Mouse (Mus musculus) mature B cell (primary cell): ENCODE measurements around the gene Sash1.

Experiments used
- in situ Hi-C: fragments of 300-500 bp; cut with MboI; formaldehyde crosslinking; loops from 2 replicates; pipeline ENCODE4 v1.14.3; 2019

Sash1 gene

DNA sequence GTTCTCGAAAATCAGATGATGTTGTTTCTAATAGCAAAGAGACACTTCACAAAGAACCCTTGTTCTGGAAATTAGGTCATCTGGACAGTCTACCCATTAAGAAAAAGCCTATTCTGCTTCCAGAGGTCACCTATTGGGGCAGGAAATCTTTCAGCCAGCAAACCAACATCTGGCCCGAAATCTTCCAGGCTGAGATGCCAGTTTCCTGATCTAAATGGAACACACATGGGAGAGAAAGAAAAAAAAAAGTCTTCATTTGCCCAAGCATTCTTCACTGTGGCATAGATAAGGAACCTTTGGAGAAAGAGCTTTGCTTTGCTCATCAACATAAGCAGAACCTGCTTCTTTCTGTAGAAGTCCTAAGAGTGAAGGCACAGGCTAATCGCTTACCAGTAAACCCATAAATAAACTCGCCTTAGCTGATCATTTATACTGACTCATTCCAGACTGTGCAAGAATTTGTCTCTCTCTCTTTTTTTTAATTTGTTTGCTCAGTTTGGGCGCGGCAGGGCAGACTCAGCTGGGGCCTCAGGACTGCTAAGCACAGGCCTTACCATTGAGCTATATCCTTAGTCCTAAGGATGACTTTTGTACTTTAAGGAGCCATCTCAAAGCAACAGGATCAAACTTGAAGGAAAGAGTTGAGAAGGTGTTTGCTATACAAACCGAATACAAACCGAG is 13.1 kb upstream of the Sash1 start:
- in situ Hi-C loops, result no loop called here

DNA sequence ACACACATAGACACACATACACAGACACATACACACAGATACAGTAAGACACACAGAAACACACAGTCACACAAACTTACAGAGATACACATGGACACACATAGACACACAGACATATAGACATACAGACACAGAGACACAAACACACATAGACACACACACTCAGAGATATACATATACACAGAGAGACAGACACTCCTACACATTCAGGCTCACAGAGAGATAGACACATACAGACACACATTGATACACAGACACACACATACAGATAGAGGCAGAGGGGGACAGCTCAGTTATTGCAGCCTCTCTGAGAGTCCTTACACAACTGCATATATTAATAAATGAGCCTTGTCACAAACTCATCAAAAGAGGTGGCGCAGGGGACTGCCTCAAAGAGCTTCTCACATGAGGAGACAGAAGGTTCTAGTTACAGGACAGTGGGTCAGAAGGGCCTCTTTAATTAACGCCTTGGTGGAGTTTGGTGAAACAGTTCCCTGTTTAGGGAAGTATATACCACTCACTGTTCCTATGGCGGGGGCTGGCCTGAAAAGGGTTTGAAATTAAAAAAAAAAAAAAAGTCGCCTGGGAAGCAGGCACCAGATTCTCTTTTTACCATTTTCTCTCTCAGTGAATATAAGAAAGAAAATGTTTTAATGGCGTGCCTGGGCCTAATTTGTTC is 12.4 kb upstream of the Sash1 start:
- in situ Hi-C loops, result no loop called here

DNA sequence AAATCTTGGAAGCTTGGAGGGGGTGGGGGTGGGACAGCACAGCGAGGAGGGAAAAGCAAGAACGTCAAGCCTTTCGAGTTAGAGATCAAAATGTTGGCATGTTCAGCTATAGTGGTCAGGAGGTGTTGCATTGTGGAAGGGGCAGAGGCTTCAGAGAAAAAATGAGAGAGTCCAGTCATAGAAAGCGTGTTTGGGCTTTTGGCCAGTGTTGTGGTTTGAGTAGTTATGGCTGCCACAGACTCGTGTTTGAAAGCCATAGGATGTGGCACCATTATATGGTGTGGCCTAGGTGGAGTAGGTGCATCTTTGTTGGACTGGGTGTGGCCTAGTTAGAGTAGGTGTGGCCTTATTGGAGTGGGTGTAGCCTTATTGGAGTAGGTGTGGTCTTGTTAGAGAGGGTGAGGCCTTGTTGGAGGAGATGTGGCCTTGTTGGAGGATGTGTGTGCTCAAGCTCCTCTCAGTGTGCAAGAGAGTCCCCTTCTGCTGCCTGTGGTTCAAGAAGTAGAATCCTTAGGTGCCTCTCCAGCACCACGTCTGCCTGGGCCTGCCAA is 9.2 kb upstream of the Sash1 start:
- in situ Hi-C loops, result no loop called here

DNA sequence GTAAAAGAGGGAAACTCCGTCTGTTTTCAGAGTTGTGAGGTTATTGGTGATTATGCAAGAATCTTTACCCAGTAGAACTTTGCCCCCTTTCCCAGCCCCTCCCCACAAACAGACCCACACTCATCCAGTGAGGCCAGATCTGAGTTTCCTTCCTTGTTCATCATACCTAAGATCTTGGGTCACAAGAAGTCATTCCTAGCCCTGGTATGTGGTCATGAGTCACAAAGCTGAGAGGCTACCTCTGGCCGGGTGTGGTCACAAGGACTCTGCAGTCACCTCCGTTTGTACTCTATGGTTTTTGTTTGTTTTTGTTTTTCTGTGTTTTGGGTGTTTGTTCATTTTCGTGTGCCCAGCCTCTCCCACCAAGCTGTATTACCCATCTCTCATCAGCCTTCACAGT is 4.6 kb upstream of the Sash1 start:
- in situ Hi-C loops, result no loop called here

DNA sequence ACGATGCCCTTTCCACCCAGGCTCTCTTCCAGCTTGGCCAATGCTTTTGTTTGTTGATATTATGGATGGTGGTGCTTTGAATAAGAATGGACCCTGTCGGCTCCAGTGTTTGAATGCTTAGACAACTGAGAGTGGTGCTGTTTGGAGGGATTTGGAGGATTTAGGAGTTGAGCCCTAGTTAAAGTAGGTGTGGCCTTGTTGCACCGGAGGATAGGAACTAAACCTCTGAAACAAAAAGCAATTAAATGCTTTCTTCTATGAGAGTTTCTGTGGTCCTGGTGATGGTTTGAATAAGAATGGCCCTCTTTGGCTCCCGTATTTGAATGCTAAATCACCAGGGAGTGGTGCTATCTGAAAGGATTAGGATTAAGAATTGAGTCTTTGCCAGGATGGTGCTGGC is 3.5 kb upstream of the Sash1 start:
- in situ Hi-C loops, result no loop called here

DNA sequence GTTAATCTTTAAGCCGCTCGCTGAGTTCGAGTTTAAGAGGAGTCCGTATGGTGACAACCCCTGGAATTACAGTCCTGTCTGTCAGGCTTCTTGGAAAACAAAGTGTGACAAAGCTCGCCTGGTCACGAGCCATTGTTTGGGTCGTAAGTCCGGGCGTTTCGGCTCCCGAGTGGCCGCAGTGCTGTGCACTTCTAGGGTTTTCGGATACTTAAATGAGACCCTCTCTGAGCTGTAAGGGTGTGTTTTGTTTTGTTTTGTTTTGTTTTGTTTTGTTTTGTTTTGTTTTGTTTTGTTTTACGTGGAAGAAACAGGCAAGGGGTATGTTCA is 621 bp upstream of the Sash1 start:
- in situ Hi-C loops, result no loop called here

DNA sequence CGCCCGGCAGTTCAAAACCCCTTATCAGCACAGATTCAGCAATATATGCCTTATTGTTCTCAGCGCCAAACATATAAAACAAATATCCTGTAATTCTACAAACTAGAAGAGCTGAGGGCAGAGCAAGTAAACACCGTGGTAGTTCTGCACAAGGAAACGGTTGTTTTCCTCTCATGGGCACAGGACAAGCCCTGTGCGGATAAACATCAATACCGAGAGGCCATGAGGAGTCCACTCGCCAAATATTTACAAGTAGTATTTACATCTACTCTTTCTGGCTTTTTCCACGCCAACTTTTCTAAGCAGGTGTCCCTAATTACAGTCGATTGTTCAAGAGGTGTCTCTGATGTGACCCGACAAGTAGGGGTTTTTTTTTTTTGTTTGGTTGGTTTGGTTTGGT is 669 bp downstream of the Sash1 start:
- in situ Hi-C loops, result no loop called here

DNA sequence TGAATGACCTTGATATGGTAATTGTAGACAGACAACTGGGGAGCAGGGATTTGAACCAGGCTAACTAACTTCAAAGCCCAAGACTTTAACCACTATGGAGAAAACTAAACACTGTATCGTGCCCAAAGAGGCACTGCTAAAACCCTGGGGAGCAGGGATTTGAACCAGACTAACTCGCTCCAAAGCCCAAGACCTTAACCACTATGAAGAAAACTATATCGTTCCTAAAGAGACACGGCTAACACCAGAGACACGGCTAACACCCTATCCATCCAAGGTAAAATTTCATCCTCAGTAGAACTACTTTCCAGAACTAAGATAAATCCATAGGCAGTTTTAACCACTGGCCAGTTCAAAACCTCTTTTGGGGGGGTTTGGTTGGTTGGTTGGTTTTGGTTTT is 1.3 kb downstream of the Sash1 start:
- in situ Hi-C loops, result no loop called here

DNA sequence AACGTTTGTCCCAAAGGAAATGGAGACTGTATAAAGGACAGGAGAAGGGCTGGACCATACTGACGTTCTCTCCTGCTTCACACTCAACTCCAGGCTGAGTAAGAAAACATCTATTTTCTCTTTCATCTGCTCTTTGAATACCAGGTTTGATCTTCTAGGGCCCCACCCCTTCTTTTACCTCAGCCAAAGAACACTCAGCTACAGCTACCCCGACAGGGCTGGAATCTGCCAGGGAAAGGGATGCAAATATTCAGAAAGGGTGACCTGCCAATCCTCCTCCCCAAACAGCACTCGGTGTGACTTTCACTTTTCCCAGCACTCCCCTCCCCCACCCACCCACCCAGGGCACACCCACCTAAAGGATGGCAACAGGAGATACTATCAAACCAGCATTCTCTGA is 2.2 kb downstream of the Sash1 start:
- in situ Hi-C loops, result no loop called here

DNA sequence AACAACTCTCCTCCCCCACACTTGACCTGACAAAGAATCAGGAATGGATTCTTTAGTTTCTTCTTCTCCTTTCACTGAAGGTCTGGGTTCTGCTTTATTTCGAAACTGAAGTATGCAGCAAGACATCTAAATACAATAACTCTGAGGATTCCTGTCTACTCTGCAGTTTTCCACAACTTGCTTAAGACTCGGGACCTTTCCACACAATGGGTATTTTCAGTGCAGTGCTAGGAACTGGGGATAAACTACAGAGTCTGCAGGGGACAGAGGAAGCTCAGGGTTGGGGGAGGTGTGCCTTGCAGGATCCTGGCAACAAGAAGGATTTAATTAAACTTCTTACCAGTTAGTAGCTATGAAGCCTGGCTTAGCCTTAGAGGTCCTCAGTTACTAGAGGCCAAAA is 4.1 kb downstream of the Sash1 start:
- in situ Hi-C loops, result no loop called here

DNA sequence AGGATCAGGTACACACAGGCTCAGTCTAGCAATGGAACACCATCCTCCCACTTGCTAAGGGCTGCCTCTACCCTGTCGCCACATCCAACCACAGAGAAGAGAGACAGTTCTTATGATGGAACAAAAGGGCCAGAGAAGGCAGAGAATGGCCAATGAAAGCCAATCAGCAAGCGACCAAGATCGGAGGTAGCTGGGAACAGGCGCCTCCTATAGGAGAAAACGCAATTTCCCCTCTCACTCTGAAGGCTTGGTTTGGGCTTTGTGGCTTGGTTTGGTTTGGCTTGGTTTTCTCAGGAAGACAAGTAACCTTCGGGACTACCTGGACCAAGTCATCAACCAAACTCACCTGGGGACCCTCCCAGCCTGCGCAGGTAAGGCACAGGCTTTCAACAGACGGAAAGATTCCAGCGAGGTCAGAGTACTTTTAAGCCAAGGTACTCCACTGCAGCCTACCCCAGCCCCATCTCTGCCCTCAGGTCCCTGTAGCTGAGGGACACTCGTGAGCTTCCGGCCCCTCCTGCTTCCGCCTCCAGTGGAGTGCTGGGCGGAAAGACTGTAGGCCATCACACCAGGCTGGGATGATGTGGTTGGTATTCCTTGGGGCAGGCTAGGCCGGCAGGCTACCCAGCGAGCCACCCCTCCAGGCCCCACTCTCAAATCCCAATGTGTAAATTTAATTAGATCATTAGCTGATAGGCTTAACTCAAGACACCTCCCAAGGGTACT is 4.8 kb downstream of the Sash1 start:
- in situ Hi-C loops, result no loop called here

DNA sequence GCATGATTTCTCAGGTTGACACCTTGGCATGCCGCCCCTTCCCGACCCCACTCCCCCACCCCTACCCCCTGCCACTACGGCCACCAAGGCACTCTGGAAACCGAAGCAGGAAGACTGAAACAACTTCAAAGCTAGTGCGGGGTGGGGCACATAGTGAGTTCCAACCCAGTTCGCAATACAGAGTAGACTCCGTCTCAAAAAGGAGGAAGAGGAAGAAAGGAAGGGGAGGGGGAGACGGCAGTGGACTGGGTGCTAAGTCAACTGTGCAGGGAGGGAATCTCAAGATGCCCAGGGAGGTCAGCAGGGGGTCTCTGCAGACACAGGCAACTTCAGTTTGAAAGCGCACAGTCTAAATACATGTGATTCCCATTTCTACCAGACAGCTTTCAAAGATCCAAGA is 7.0 kb downstream of the Sash1 start:
- in situ Hi-C loops, result no loop called here

DNA sequence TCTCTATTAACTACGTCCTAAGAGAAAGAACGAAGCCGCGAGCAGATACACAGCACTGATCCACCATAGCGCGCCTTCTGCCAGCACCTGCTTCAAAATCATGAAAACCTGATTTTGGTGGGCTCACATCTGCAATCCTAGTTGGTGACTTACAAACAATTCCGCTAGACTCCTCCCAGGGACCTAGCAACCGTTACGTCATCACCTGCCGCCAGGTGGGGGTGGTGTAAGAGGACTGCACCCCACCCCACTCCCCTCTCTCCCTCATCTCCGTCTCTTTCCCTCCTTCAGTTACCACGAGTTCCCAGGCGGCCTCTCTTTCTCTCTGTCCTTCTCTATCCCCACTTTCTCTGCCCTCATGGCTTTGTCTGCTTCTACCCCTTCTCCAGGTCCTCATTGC is 7.5 kb downstream of the Sash1 start:
- in situ Hi-C loops, result no loop called here

DNA sequence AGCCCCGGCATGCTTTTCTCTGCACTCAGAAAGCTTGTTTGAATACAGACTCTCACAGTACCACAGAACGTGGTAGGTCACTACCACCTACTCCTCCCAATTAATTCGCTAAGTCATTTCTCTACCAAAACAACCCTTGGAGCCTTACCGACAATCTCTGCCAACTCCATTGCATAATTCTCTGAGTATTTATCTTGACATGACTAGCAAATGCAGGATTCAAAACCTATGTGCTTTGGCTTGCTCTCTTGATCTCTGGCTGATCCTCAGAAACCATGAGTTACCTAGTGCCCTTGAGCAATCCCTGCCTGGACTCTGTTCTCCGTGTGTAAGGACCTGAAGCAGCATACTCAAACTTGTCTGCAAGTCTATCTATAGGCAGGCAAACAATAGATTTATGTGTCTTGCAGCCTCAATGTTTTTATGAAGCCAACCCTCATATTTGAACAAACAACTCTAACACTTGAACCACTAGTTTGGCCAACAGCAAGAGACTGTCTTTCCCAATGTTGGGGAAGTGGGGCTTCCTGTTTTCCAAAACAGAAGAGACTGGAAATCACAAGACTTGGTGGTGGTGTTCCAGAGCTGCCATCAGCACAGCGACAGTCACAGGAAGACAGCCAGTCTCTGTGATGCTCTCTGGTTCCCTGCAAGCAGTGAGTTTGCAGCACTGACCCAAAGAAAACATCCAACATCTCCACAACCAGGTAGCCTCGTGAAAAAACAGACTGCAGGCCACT is 12.1 kb downstream of the Sash1 start:
- in situ Hi-C loops, result no loop called here

DNA sequence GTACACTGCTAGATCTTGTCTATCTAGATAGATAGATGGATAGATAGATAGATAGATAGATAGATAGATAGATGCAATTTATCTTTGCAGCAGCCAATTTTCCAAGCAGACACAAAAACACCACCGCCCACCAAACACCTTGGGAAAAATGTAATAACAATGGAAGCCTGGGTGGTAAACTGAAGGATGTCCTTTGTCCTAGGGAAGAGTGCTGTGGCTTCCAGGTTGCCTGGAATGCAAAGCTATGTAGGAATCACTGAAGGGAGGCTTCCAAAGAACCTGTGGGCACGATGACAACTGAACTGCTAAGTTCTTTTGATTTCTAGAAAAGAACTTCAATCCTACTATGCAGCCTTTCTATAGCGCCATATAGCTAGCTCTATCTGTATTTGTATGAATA is 13.1 kb downstream of the Sash1 start:
- in situ Hi-C loops, result no loop called here

DNA sequence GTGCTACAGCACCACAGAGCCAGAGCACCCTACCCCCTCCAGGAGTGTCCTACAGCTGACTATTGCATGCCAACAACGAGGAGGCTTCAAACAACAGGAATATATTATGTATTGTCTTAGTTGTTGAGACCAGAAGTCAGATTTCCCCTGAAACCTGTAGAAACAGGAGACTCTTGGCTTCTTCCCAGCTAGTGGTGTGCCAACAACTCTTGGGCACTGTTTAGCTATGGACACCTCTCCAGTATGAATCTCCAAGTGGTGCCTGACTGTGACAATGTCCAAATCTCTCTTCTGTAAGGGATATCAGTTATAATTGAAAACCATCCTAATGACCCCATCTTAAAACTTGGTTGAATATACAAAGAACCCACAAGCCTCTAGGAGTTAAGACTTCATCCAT is 13.9 kb downstream of the Sash1 start:
- in situ Hi-C loops, result no loop called here

DNA sequence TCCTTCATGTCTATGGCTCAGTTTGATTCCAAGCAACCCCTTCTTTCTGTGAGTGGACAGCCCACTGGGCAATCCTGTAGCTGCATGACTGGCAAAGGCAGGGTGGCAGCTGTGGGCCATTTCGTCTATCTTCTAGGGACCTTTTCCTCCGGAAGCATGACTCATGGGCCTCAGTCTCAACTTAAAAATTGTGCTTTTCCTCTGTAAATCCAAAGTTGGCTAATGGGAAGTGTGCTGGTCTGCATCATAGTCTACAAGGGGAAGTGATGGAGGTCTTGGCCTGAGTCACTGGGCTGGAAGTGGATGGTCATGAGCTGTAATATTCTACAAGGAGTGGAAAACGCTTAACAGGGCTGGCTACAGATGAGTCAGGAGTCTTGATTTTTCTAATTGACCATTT is 15.5 kb downstream of the Sash1 start:
- in situ Hi-C loops, result no loop called here

DNA sequence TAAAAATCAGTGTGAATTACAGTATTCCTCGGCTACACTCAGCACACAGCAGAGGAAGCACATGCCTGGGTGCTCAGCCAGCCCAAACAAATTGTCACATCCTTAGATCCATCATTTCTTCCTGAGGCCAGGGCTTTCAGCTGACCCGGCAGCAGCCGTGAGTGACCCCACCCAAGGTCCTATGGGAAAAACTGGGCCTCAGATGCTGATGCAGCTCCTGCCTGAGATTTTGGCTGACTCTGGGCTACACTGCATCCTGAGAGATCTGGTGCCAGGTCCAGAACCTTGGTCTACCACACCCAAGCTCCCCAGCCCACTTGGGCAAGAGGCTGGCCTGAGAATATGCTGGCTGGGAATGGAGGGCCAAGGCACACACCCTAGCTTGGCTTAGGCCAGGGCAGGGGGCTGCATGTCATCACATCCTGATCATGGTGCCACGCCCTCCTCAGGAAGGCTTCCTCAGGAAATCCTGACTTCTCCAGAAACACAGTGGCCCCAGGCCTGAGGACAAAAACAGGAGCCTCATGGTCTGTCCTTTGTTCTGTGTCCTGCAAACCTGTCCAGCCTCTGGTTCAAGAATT is 19.7 kb downstream of the Sash1 start:
- in situ Hi-C loops, result no loop called here

DNA sequence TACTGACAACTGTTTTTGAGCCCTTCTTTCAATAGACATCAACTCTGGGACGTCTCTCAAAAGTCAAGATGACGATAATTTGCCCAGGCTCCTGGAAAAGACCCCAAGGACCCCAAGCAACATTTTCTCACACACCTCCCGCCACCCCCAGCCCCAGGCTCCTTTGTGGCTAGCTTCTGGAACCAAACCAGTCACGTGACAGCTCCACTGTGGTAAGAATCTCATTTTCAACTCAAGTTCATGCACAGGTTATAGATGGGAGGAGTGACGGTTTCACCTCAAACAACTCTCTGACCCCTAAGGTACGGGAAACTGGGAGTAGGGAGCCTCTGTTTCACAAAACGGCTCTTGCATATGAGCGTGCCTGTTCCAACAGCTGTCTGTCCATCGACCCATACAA is 25.2 kb downstream of the Sash1 start:
- in situ Hi-C loops, result no loop called here

DNA sequence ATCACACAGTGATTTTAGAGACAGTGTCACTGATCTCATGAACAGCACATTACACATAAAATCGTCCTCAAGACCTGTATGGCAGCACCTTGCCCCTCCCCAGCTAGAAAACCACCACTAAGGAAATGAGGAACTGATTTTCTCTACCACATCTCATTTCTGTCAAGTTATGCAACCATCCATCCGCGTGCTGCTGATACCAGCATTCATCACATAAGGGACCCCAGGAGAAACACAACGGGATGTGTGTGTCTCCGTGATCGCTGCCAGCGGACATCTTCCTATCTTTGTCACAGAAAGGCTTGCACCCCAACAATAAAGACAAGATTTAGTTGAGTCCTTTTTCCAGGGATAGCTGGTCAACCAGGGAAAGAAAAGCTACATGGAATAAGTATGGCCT is 27.2 kb downstream of the Sash1 start:
- in situ Hi-C loops, result no loop called here

DNA sequence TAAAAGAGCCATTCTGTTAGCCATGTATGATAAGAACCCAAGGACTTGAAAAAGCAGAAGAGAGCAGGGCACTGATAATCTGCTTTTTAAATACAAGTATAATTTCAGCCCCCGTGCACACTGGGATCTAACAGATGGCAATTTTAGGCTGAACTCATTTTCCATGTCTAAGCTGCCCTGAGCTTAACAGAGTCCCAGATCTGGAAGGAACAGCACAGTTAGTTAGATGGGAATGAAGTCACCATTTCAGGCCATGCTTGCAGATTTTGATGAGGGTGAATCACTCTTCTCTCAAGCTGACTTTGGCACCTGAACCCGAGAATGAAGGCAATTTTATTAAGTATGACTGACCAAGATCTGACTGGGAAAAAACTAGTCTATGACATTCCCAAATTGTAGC is 28.9 kb downstream of the Sash1 start:
- in situ Hi-C loops, result no loop called here

DNA sequence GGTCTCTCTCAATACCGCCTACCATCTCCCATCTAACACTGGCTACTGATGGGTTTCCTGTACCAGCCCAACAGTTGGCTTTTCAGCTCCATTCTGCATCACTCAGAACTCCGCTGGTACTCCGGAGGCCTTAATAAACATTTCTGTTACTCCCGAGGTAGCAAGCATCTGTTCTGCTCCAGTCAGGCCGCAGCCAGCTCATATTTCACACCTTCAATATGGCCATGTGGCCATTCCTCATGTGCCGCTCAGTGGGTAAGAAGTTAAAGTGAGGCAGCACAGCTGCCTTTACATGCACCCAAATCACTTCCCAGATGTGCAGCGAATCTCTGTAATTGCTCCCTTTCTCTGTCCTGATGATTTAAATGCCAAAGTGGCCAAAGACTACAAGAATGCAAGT is 32.5 kb downstream of the Sash1 start:
- in situ Hi-C loops, result no loop called here
